Mouse (Mus musculus): Measurements from ENCODE around the gene Psg29. TPM values are rescaled to one million over a fixed set of nuclear protein-coding genes. Genes with fewer than 3 reads are reported as not detected.

The Psg29 gene
- total RNA-seq (2021): not detected

DNA sequence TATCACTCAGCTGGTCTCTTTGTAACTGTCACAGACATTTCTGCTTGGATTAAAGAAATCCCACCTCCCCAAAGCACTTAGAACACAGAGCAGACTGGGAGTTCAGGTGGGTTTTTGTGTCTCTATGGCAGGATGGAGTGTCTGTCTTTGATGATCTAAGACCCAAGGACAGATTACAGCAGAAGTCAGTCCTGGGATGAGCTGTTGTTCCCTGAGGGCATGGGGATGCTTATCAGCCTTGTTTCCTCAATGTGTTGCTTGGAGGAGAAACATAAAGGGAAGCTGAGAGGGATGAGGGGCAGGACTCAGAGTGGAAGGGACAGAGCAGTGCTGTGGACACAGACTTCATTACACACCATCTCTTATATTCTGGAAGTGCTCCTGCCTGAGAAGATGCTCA, at the start of gene Psg29:
Gene Psg29 (plus strand): TSS at position 301 of the 400 bp plus-strand sequence.
- intact Hi-C loops (cut with DNase I): no loop called here
- DNase-seq: no peak

DNA sequence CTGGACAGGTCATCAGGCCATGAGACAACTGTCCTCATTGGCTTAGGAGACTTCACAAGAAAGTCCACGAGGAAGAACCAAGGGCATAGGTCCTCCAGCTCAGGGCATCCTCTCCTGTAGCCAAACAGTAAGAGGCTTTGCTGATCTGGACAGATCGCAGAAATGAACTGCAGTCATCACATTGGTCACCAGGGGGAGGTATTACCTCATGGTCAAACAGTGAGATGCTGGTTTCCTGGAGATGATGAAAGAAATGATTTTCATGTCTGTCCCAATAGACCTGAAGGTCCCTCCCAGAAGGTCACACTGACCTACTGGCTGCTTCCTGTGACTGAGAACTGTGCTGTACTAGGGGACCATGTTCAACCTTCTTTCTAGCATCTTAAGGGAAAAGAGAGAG, 47.6 kb upstream of the Psg29 start:
- peak; percentile 35 to 58 for DNase-seq
- intact Hi-C loops (cut with DNase I): loop anchor here (5.0 to 10.0 kb wide), 2 partner anchors 1239 to 1527 kb away; no protein-coding TSS in a partner anchor

DNA sequence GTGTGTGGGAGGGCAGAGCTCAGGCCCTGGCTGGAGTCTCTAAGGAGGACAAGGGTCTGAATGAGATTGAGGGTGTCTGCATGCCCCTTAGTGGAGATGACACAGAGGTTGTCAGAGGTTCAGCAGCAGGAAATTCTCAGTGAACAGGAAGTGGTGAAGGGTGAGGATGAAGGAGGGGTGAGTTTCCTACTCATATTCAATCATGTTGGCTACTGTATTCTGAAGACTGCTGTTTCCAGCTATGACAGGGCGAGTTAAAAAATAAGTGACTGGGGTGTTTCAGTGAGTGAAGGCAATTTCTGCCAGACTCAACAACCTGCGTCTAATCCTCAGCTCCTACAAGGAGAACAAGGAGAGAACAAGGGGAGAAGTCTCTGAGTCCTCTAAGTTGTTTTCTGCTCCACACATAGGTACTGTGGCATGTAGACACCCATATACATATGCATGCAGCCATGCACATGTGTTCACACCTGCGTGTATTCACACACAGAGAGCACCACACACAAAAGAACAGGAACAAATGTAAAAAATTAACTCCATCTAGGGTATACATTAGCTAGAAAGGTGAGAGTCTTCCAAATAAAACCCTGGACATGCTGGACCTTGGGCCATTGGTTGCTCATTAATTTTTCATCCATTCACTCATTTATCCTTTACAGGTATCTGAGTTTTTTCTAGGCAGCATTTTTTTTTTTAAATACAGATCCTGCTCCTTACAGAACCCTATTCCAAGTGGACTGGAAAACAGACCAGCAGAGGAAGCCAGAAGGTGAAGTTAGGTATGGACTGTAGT, 46.2 kb upstream of the Psg29 start:
- intact Hi-C loops (cut with DNase I): loop anchor here (5.0 to 10.0 kb wide), 2 partner anchors 1238 to 1525 kb away; no protein-coding TSS in a partner anchor
- no peak for DNase-seq

DNA sequence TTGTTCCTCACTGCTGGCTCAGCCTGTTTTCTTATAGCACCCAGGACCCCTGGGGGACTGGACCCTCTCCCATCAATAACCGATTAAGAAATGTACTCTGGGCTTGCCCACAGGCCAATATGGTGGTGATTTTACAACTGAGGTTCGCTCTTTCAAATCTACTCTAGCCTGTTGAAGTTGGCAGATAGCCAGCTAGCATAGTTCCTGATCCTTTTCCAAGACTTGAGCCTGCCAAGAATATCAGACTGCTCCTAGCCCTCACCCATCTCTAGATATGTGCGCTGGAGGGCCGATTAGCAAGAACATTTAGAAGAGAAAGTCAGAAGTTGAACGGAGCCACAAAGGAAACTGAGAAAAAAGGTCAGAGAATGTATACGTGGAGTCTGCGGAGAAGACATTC, 44.3 kb upstream of the Psg29 start:
- intact Hi-C loops (cut with DNase I): loop anchor here (5.0 to 10.0 kb wide), 2 partner anchors 1236 to 1523 kb away; no protein-coding TSS in a partner anchor
- peak; percentile 20 to 26 for DNase-seq

DNA sequence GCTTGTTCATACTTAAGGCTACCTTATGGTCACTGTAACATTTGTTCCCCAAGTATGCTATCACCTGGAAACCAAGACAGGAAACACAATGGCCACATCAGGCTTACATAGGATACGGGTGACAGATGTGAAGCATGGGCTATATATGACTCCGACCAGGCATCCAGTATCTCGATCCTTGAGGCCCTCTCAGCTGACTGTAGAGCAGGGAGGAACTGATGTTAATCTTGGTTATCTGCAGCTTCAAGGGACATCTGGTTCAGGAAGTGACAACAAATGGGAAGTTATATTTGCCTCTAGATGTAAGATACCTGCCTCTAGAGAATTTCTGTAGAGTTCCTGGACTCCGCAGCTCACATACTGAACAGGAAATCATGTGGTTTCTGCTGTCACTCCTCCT, 31.4 kb upstream of the Psg29 start:
- intact Hi-C loops (cut with DNase I): no loop called here
- no peak for DNase-seq

DNA sequence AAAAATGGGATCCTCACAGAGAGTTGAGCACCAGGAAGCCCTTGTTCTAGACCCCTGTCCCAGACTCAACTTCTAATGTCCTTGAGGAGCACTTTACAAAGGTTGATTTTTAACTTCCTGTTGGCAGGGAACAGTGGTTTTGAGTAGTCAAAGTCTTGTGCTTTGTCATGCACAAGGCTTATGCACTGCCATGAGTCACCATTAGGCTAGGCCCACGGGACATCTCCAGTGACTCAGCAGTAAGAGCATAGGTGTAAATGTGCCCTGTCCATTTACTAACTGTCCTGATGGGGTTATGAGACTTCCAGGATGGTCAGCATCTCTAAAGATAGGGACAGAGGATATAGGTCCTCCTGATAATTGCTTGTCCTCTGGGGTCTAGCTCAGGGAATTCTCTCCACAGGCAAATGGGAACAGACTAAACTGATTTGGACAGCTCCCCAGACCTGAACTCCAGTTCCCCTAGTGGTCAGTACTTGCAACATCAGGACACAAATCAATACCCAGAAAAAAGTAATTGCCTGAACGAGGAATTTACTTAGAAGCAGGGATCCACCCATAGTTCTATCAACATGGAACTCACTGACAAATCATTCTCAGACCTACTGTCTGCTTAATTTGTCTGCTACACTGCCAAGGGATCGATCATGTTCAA, 2.4 kb downstream of the Psg29 start:
- no peak for DNase-seq
- intact Hi-C loops (cut with DNase I): no loop called here

Other genes starting within 250 kb of the Psg29 start
- gene Pnmal1, start 243.8 kb upstream of the Psg29 start, total RNA-seq (2021): not detected
- under 1 TPM in 1 of 2 experiments, not detected in 1; 0.10 TPM for gene Gm42372, start 220.4 kb upstream of the Psg29 start, total RNA-seq (2021)
- 10 to 100 TPM; 15.6 to 18.0 TPM for gene Ccdc8, start 210.8 kb upstream of the Psg29 start, total RNA-seq (2021)
- gene Ppp5c, start 175.6 kb upstream of the Psg29 start, total RNA-seq (2021): 100 to 1,000 TPM; 104 to 105 TPM
- 1 to 10 TPM; 1.5 to 7.1 TPM for gene Hif3a, start 141.1 kb upstream of the Psg29 start, total RNA-seq (2021)
- gene Psg16, start 129.4 kb upstream of the Psg29 start, total RNA-seq (2021): under 1 TPM in 1 of 2 experiments, not detected in 1; 0.10 TPM
- gene Ceacam3, start 53.2 kb upstream of the Psg29 start, total RNA-seq (2021): not detected

Data from heart, postnatal 10 days (tissue).